Mouse (Mus musculus) forebrain, embryonic 14.5 days (tissue): ENCODE data around the gene Gm4791. TPM values are rescaled to one million over a fixed set of nuclear protein-coding genes. Genes with fewer than 3 reads are reported as not detected.

ENCODE experiments used
- ATAC-seq: fragments of 200-750 bp; cut with Nextera tagmentation; 2 replicates; pipeline ENCODE4 v1.8.0; 2017; ENCODE audit warnings: mild to moderate bottlenecking, moderate library complexity
- DNase-seq: peaks from one replicate; pipeline ENCODE4 v3.0.0-alpha.2; 2015; ENCODE audit warnings: low spot score
- H3K27ac ChIP-seq: fragments of 300-500 bp; sonication (generic); 2 replicates; pipeline ENCODE4 v1.5.1; 2014; ENCODE audit warnings: low read depth, mild to moderate bottlenecking, control low read depth, low read length, moderate library complexity
- H3K27me3 ChIP-seq: fragments of 300-500 bp; sonication (generic); replicated peaks from 2 replicates; pipeline ENCODE4 v1.6.1; 2014; ENCODE audit warnings: low read length, control low read depth, mixed read lengths; ENCODE audit not compliant: control insufficient read depth, insufficient read depth
- H3K36me3 ChIP-seq: fragments of 300-500 bp; sonication (generic); 2 replicates; pipeline ENCODE4 v1.6.1; 2014; ENCODE audit warnings: low read length, control low read depth; ENCODE audit not compliant: control insufficient read depth, insufficient read depth
- H3K4me1 ChIP-seq: fragments of 300-500 bp; sonication (generic); 2 replicates; pipeline ENCODE4 v1.6.1; 2014; ENCODE audit warnings: antibody characterized with exemption, low read length, control low read depth; ENCODE audit not compliant: control insufficient read depth, insufficient read depth
- H3K4me2 ChIP-seq: fragments of 300-500 bp; sonication (generic); 2 replicates; pipeline ENCODE4 v1.6.1; 2014; ENCODE audit warnings: mild to moderate bottlenecking, control low read depth, low read length
- H3K4me3 ChIP-seq: fragments of 300-500 bp; sonication (generic); 2 replicates; pipeline ENCODE4 v1.5.1; 2014; ENCODE audit warnings: low read depth, low read length, control low read depth
- H3K9ac ChIP-seq: fragments of 300-500 bp; sonication (generic); 2 replicates; pipeline ENCODE4 v1.6.1; 2014; ENCODE audit warnings: mild to moderate bottlenecking, low read length, control low read depth, moderate library complexity
- H3K9me3 ChIP-seq: fragments of 300-500 bp; sonication (generic); replicated peaks from 2 replicates; pipeline ENCODE4 v1.6.1; 2016; ENCODE audit warnings: low read length, control low read depth, mixed read lengths; ENCODE audit not compliant: control insufficient read depth
- WGBS: fragments of 180-500 bp; shearing (Covaris S2); extraction: QIAGEN DNeasy Blood & Tissue Kit; methylation state at CpG from one replicate; pipeline ENCODE4 v1.1.7; 2014; 5-methylcytosine and 5-hydroxymethylcytosine counted together
- polyA plus RNA-seq: library from polyadenylated mRNA; unstranded; fragments of >200 nt; fragmentation: Nextera tagmentation; extraction: Ambion mirVana; gene quantifications from 2 replicates; pipeline ENCODE4 v1.2.1, GENCODE M21; 2014

The Gm4791 gene
- polyA plus RNA-seq, 1 experiment from 2014 or later, result not detected

DNA sequence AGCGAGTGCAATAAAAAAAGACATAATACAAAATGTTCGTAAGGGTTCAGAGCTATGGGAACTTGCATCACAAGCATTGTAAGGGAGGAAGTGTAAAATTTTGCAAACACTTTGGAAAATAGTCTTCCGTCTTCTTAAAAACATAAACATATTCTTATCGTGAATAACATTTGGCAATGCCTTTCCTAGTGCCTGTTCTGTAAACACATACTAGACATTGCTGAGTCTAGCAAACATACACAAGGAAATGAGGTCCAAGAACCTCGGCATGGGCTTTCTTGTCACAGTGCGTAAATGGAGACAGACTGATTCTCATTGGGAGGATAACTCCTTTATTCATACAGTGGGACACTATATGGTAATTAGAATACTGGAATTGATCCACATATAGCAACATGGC, 43.0 kb downstream of the Gm4791 start:
- WGBS, result 85% methylated on average over 6 of the region's 6 CpGs

More for the DNA sequence above, 43.0 kb downstream of the Gm4791 start:
- no peak for ATAC-seq
- H3K27ac ChIP-seq, result no peak overlapping the region
- H3K9me3 ChIP-seq, result no peaks in the 10 kb centered on the region
- no peaks in the 10 kb centered on the region for H3K36me3 ChIP-seq
- no peak overlapping the region for H3K4me3 ChIP-seq
- no peaks in the 10 kb centered on the region for H3K4me1 ChIP-seq
- DNase-seq, result no peak
- no peaks in the 10 kb centered on the region for H3K27me3 ChIP-seq
- no peak overlapping the region for H3K4me2 ChIP-seq
- H3K9ac ChIP-seq, result no peak overlapping the region
